Mouse (Mus musculus) gastrocnemius, postnatal 4 days (tissue): ENCODE measurements around the gene Bloc1s1. TPM values are rescaled to one million over a fixed set of nuclear protein-coding genes. Genes with fewer than 3 reads are reported as not detected.

Experiments used
- DNase-seq, 2 experiments: peaks; one replicate each; pipeline ENCODE4 v3.0.0; 2021 to 2022; ENCODE audit warnings: low spot score in 2 of 2, mixed read lengths in 2 of 2
- long read RNA-seq, 2 experiments: library from polyadenylated mRNA; stranded (forward); transcript quantifications; one replicate each; pipeline ENCODE4 v2.0.0; 2021
- total RNA-seq, 2 experiments: library from RNA; stranded (reverse); gene quantifications; 2 replicates each; pipeline ENCODE4 v1.2.3; 2021

Gene Bloc1s1
- 100 to 1,000 TPM; 218 to 231 TPM for total RNA-seq
- long read RNA-seq, experiment 1, transcript Bloc1s1-201 (4 exons, 550 nt) = major isoform, 95 of 100 reads
- long read RNA-seq, experiment 1, partial matches to known transcripts = 2 of 100 reads
- long read RNA-seq, experiment 1, other reads (novel, unspliced or antisense) = 3 of 100 reads
- long read RNA-seq, experiment 2, transcript Bloc1s1-201 (4 exons, 550 nt) = major isoform, 111 of 116 reads
- long read RNA-seq, experiment 2, partial matches to known transcripts = 4 of 116 reads
- long read RNA-seq, experiment 2, other reads (novel, unspliced or antisense) = 1 of 116 reads

GRCm38 (mm10) chr10:128923935-128924334 is at the start of gene Bloc1s1:
Gene Bloc1s1, minus strand, starts transcription at chr10:128924035.
- DNase-seq = no peak

GRCm38 (mm10) chr10:128972841-128973240 is 49.0 kb upstream of the Bloc1s1 start:
- DNase-seq = no peak

DNA sequence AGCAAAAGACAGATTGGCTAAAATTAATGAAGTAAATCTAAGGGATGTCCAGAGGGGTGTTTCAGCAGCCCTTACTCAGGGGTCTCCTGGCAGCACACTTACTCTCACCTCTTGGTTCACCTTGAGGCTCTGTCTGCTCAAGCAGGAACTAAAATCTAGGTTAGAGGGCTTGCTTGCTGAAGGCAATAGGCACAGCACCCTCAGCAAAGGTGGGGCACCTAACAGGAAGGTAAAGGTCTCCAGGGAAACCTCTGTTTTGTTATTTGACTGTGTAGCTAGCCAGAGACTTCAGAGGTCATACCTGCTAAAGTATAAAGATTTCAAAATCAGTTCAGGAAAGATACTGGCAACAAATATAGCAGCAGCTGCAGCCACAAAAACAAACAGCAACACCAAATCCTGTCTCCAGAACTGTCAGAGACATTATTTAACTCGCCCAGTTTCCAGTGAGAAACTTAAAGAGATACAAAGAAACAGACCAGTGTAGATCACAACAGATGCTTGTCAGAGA is 47.0 kb upstream of the Bloc1s1 start:
- no peak for DNase-seq

DNA sequence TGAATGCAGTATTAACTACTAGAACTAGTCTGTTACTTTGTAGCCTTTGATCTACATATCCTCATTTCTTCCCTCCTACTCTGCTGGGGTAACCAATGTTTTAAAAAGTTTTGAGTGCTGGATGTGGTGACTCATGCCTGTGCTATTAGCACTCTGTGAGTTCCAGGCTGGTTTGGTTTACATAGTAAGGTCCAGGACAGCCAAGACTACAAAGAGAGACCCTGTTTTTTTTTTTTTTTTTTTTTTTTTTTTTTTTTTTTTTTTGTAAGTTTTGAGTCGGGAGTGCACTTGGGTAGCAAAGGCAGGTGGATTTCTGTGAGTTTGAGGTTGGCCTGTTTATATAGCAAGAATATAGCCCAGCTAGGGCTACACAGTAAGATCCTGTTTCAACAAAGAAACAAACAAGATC is 44.5 kb upstream of the Bloc1s1 start:
- DNase-seq = no peak

DNA sequence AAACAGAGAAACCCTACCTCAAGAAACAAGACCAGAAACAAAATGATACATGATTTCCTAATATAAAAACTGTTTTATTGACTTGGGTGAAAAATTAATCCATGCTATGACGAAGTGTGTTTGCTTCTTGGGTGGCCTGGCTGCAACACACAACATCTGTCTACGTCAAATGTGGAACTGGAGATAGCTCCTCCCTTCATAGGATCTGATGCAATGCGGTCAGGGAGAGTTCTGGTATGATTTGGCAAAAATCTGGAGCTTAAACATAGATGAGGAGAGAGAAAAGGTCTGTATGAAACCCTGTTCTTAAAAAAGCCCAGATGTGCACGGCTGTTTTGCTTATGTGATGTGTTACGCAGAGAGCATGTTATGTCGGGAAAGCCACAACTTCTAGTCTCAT is 42.0 kb upstream of the Bloc1s1 start:
- no peak for DNase-seq

DNA sequence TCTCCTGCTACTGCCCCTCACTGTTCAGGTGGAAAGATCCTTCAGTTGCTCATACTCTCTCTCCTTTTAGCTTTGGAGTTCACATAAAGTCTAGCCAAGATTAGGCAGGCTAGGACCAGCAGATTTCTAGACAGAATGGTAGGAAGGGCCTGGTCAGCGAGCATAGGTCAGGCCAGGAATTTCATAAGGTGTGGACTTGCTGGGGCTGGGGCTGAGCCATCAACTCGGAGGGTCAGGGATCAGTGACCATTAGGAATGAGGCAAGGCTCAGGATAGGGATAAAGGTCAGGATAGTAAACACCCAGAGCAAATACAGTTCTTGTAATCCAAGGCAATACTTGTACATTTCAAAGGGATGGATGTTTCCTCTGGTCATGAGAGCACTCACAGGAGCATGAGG is 41.1 kb upstream of the Bloc1s1 start:
- DNase-seq = no peak

DNA sequence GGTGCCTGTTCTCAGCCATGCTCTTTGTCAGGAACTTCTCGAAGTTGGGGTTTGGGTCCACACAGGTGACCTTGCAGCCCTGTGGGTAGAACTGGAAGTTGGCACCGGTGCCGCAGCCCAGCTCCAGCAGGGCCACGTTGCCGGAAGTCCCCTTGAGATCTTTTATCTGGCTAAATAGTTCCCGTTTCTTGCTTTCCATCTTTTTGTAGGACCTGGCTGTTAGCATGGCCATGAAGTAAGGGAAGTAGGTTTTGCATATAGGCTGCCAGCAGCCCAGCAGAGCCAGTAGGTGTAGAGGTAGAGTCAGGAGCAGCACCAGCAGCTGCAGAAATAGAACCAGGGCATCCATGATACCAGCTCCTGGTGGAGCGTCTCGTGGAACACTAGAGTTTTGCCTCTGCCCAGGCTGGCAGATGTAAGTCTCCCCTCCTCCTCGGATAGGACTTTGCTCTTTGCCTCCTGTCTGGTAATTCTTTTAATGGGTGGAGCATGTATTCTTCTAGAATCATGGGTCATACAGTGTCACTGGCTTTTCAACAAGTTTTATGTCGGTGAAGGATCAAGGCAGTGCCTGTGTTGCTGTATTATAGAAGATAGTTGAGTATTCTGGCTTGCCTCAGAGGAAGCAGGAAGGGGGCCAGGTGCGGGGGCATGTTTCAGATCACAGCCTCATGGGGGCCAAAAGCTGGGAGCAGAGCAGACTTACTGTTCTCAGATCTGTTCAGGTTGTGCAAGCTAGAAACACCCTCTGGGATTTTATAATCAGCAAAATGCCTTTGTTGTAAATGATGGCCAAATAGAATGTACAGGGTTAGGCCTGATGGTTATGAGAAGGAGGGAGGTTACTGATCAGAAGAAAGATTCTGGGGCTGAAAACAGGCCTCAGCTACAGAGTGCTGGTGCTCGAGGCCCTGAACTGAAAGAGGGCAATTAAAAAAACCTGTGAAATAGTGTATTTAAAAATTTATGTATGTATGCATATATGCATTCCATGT is 37.1 kb upstream of the Bloc1s1 start, which contains the start of gene Mettl7b:
TSS of gene Mettl7b (minus strand) at position 399 of the 995 bp plus-strand sequence.
- DNase-seq = no peak

GRCm38 (mm10) chr10:128960142-128960541 is 36.3 kb upstream of the Bloc1s1 start:
- no peak for DNase-seq

DNA sequence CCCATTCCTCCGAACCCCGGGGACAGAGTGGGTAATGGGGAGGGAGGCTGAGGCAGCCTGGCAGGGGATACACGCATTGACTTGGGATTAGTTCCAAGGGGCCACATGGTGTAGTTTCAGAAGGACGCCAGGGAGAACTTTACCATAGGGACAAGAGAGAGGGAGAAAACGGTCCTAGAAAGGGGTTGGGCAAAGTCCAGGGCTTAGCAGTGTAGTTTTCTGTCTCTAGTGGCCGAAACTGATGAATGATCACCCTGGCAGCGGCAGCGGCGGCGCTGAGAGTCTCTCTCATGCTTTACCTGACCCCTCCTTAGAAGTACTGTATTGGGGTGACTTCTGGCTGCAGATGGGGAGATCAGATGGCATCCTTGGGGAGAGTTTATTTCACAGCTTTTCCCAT is 34.5 kb upstream of the Bloc1s1 start:
- DNase-seq = no peak

- DNase-seq = no peak
Observed at GRCm38 (mm10) chr10:128950208-128950887, 26.5 kb upstream of the Bloc1s1 start.

GRCm38 (mm10) chr10:128947496-128947895 is 23.7 kb upstream of the Bloc1s1 start:
- DNase-seq = no peak

- DNase-seq = peak in 1 of 2 experiments; percentile 56
Observed at GRCm38 (mm10) chr10:128945675-128946074, 21.8 kb upstream of the Bloc1s1 start.

DNA sequence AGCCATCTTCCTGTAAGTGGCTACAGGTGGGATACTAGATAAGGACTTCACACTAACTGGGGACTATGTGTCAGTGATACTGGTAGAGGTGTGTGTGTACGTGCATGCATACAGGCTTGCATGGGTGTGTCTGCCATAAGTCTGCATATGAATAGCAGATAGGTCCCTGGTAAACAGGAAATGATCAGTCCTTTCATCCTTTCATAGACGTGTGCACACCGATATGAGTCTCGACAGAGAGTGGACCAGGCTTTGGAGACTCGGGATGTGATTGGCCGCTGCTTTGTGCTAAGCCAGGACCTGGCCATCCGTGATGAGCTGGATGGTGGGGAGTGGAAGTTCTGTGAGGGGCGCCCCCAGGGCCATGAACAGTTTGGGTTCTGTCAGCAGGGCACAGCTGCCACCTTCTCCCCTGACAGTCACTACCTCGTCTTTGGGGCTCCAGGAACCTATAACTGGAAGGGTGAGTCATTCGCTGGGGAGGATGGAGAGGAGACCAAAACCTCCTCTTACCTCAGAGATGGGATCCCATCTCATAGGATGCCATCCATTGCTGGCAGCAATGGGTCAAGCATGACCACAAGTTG is 16.7 kb upstream of the Bloc1s1 start:
- DNase-seq = no peak

GRCm38 (mm10) chr10:128938974-128939373 is 15.1 kb upstream of the Bloc1s1 start:
- DNase-seq = peak in 1 of 2 experiments; percentile 18

DNA sequence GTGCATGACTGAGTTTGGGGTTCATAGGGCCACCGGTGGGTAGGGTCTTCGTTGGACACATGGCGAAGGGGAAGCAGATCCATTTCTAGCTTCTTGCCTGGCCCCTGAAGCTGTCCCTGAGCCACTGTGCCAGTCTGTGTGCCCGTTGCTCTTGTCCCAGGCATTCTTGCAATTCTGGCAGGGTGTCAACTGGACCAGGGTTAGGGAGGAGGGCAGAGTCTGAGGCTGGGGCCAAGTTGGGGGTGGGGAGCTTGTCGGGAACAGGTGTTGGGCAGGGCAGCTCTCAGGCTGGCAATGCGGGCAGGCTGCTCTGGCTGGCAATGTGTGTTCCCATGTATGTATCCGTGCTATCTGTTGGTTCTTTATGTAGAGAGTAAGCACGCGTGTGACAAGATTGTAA is 14.6 kb upstream of the Bloc1s1 start:
- peak; percentile 69 to 88 for DNase-seq

DNA sequence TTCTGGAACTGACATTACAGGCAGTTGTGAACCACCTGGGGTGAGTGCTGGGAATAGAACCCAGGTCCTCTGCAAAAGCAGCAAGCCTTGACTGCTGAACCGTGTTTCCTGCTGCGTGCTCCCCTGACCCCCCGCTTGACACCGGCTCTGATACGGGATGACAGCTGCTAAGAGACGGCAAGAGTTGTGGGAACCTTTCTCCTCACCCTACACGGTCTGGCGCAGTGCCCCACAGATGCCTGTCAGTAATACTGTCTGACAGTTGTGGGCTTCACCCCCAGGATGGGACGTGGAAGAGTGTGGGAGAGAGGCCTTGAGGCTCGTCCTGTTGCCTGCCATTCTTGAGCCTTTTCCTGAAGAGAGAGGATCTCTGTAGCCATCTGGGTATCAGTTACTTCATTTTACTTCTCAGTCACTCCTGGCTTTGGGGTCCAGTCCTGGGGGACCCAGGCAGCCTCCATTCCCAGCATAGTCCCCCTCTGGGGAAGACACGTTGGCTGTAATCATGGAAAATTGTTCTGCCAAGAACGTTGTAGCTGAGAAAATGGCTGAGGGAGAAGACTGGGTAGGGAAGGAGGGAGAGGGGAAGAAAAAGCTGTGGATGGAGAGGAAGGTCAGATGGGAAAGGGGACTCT is 14.0 kb upstream of the Bloc1s1 start:
- DNase-seq = peak; percentile 61 to 77

DNA sequence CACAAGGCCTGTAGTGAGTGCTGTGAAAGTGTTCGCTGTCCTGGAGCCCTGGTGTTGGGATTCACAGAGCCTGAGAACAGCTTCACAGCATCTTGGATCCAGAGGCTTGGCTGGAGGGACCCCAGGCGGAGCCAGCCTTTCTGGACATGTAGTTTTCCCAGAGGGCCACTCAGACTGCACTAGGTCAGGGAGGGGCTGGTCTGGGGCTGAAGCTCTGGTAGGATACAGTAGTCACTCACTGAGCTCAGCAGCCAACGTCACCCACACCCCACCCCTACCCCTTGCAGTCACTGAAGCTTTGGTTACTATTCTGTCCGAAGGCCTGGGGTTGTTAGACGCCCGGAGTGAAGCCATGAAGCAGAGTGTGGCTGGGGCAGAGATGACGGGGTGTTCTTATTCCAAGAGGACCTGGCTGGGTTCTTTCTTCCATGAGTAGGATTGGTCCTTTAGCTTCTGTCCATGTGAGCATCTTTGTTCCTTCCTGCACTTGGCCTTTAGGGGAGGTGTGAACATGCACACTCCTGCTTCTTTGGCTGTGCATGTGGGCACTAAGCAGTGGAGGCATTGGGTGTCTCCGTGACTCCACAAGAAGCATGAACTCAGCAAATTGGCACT is 12.1 kb upstream of the Bloc1s1 start:
- peak in 1 of 2 experiments; percentile 47 for DNase-seq

DNA sequence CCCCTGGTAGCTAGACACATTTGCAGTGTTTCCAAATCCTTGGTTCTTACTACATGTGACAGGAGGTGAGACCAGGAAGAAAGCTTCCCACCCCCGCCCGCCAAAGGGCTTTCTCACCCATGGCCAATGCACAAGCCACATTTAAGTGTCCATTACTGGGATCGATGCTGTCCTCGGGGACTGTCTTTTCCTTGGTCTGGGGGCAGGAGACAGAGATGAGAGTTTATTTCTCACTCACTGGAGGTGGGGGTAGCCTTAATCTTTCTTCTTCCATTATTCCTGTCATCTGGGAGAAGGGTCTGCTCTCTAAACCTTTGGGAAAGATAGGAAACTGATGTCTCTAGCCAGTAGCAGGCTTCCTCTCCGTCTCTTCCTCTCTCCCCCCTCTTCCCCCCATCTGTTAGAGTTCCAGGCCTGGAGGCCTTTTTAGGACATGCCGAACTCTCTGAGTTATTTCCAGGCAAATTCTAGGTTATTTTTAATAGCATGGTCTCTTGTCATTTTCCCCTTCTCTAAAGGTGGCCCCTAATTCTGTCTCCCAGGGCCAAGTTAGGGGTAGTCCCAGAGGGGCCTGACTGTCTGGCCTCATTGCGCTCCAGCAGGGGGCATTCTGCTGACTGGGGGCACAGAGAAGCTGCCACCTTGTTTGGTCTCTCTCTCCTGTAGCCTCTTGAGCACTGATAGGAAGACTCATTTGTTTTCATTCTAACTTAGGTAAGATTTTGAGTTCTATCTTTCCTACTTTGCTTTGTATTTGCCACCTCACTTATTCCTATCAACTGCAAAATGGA is 11.4 kb upstream of the Bloc1s1 start:
- DNase-seq = no peak
